Mouse (Mus musculus) midbrain, postnatal 0 days (tissue): Measurements from ENCODE around the gene Cldn12. TPM values are rescaled to one million over a fixed set of nuclear protein-coding genes. Genes with fewer than 3 reads are reported as not detected.

Source experiments
- ATAC-seq: fragments of 200-750 bp; cut with Nextera tagmentation; 2 replicates; pipeline ENCODE4 v1.8.0; 2017; ENCODE audit warnings: moderate number of reproducible peaks, mild to moderate bottlenecking, moderate TSS enrichment, moderate library complexity; ENCODE audit not compliant: low FRiP score
- DNase-seq: peaks from one replicate; pipeline ENCODE4 v3.0.0-alpha.2; 2015; ENCODE audit warnings: low spot score
- H3K27ac ChIP-seq: fragments of 300-500 bp; sonication (generic); 2 replicates; pipeline ENCODE4 v1.5.1; 2014; ENCODE audit warnings: low read depth, mild to moderate bottlenecking, low read length, mixed read lengths
- H3K27me3 ChIP-seq: fragments of 300-500 bp; sonication (generic); 2 replicates; pipeline ENCODE4 v1.6.1; 2014; ENCODE audit warnings: low read length, control low read depth, mixed read lengths; ENCODE audit not compliant: insufficient read depth
- H3K36me3 ChIP-seq: fragments of 300-500 bp; sonication (generic); 2 replicates; pipeline ENCODE4 v1.6.1; 2014; ENCODE audit warnings: low read length, control low read depth, mixed read lengths; ENCODE audit not compliant: insufficient read depth
- H3K4me1 ChIP-seq: fragments of 300-500 bp; sonication (generic); 2 replicates; pipeline ENCODE4 v1.6.1; 2014; ENCODE audit warnings: mild to moderate bottlenecking, control low read depth, antibody characterized with exemption, low read length, mixed read lengths; ENCODE audit not compliant: insufficient read depth
- H3K4me2 ChIP-seq: fragments of 300-500 bp; sonication (generic); 2 replicates; pipeline ENCODE4 v1.6.1; 2014; ENCODE audit warnings: low read depth, mild to moderate bottlenecking, low read length, mixed read lengths; ENCODE audit not compliant: poor library complexity, severe bottlenecking
- H3K4me3 ChIP-seq: fragments of 300-500 bp; sonication (generic); 2 replicates; pipeline ENCODE4 v1.5.1; 2014; ENCODE audit warnings: low read depth, mild to moderate bottlenecking, low read length, moderate library complexity
- H3K9ac ChIP-seq: fragments of 300-500 bp; sonication (generic); replicated peaks from 2 replicates; pipeline ENCODE4 v1.6.1; 2014; ENCODE audit warnings: mild to moderate bottlenecking, low read length, moderate library complexity, mixed read lengths; ENCODE audit not compliant: poor library complexity, severe bottlenecking
- H3K9me3 ChIP-seq: fragments of 300-500 bp; sonication (generic); 2 replicates; pipeline ENCODE4 v1.6.1; 2016; ENCODE audit warnings: low read length, control low read depth
- CTCF ChIP-seq: IDR thresholded peaks from 2 replicates; pipeline ENCODE4 v1.5.1; 2016; ENCODE audit warnings: antibody characterized with exemption, mild to moderate bottlenecking
- WGBS: fragments of 180-500 bp; shearing (Covaris S2); extraction: QIAGEN DNeasy Blood & Tissue Kit; methylation state at CpG from one replicate; pipeline ENCODE4 v1.1.7; 2014; 5-methylcytosine and 5-hydroxymethylcytosine counted together
- polyA plus RNA-seq: library from polyadenylated mRNA; unstranded; fragments of >200 nt; fragmentation: Nextera tagmentation; extraction: Ambion mirVana; gene quantifications from 2 replicates; pipeline ENCODE4 v1.2.1, GENCODE M21; 2015
- total RNA-seq: library from RNA; depleted of rRNA; stranded (reverse); fragments of >200 nt; gene quantifications from 2 replicates; pipeline ENCODE4 v1.2.3, GENCODE M21; 2014

Gene Cldn12
- total and polyA plus RNA-seq, 2 experiments from 2014 or later: 14.5 to 16.7 TPM

- Histone ChIP-seq H3K27me3 (no peaks in the 10 kb centered on the region), H3K9ac (no peak overlapping the region), H3K27ac (no peak overlapping the region), H3K4me2 (no peak overlapping the region), H3K9me3 (no peaks in the 10 kb centered on the region), H3K4me3 (no peak overlapping the region), H3K36me3 (no peaks in the 10 kb centered on the region), H3K4me1 (no peaks in the 10 kb centered on the region)
- ATAC-seq (no peak), DNase-seq (no peak)
- WGBS: 78% methylated on average over 4 of the region's 4 CpGs
- no peak for TF ChIP-seq CTCF
Observed at GRCm38 (mm10) chr5:5503381-5503780, 11.4 kb downstream of the Cldn12 start.

GRCm38 (mm10) chr5:5501583-5501982 lies 13.2 kb downstream of the Cldn12 start:
- DNase-seq: no peak
- Histone ChIP-seq H3K4me3 (no peak overlapping the region), H3K27me3 (no peaks in the 10 kb centered on the region), H3K9ac (no peak overlapping the region), H3K4me1 (no peaks in the 10 kb centered on the region), H3K27ac (no peak overlapping the region), H3K9me3 (no peaks in the 10 kb centered on the region), H3K36me3 (no peaks in the 10 kb centered on the region), H3K4me2 (no peak overlapping the region)
- TF ChIP-seq CTCF: no peak
- WGBS: 82% methylated on average over 2 of the region's 2 CpGs
- no peak for ATAC-seq

DNA sequence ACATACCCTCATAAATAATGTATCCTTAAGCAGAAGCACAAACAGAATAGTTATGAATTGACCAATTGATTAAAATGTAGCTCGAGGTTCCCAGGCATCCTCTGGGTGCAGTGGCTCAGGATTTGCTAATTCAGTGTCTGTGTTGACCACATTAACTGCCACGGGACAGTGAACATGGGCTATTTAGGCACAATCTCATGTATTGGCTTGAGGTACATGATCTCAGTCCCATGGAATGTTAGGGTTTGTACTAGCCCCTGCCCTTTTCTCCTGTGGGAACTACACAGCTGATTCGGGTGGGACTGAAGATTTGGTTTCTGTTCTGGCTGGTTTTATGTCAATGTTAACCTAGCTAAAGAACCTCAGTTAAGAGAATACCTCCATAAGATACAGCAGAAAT lies 18.4 kb downstream of the Cldn12 start:
- TF ChIP-seq CTCF: no peak
- 39% methylated on average over 3 of the region's 3 CpGs for WGBS
- H3K9ac ChIP-seq: no peak overlapping the region
- H3K9me3 ChIP-seq: no peaks in the 10 kb centered on the region
- ATAC-seq (no peak), DNase-seq (no peak)
- no peak overlapping the region for H3K27ac ChIP-seq
- no peaks in the 10 kb centered on the region for H3K36me3 ChIP-seq
- no peak overlapping the region for H3K4me3 ChIP-seq
- no peak overlapping the region for H3K4me2 ChIP-seq
- H3K27me3 ChIP-seq: no peaks in the 10 kb centered on the region
- H3K4me1 ChIP-seq: no peaks in the 10 kb centered on the region

- ATAC-seq: peak; percentile 39; the same call in 1 of the 2 replicates
- DNase-seq: no peak
- no peaks in the 10 kb centered on the region for H3K4me1 ChIP-seq
- H3K4me3 ChIP-seq: no peak overlapping the region
- no peak overlapping the region for H3K9ac ChIP-seq
- no peak overlapping the region for H3K4me2 ChIP-seq
- H3K36me3 ChIP-seq: no peaks in the 10 kb centered on the region
- whole genome bisulfite sequencing: 83% methylated on average over 4 of the region's 4 CpGs
- no peaks in the 10 kb centered on the region for H3K27me3 ChIP-seq
- TF ChIP-seq CTCF: no peak
- no peak overlapping the region for H3K27ac ChIP-seq
- no peaks in the 10 kb centered on the region for H3K9me3 ChIP-seq
Observed at GRCm38 (mm10) chr5:5495042-5495441, 19.7 kb downstream of the Cldn12 start.

- Histone ChIP-seq H3K27ac (no peak overlapping the region), H3K4me1 (no peaks in the 10 kb centered on the region), H3K4me3 (no peak overlapping the region), H3K27me3 (no peaks in the 10 kb centered on the region), H3K9ac (no peak overlapping the region), H3K4me2 (no peak overlapping the region), H3K9me3 (no peaks in the 10 kb centered on the region), H3K36me3 (no peaks in the 10 kb centered on the region)
- ATAC-seq: peak; percentile 75
- DNase-seq: peak; percentile 74
- TF ChIP-seq CTCF: peak; percentile 93
- WGBS: 44% methylated on average over 16 of the region's 16 CpGs
Observed at GRCm38 (mm10) chr5:5494269-5495005, 20.3 kb downstream of the Cldn12 start.

GRCm38 (mm10) chr5:5492163-5492562 lies 22.6 kb downstream of the Cldn12 start:
- ATAC-seq (no peak), DNase-seq (no peak)
- H3K4me1 ChIP-seq: no peaks in the 10 kb centered on the region
- H3K27ac ChIP-seq: no peak overlapping the region
- no peaks in the 10 kb centered on the region for H3K27me3 ChIP-seq
- no peak overlapping the region for H3K4me3 ChIP-seq
- no peaks in the 10 kb centered on the region for H3K36me3 ChIP-seq
- TF ChIP-seq CTCF: peak; percentile 20
- 94% methylated on average over 4 of the region's 4 CpGs for WGBS
- no peak overlapping the region for H3K4me2 ChIP-seq
- no peak overlapping the region for H3K9ac ChIP-seq
- no peaks in the 10 kb centered on the region for H3K9me3 ChIP-seq
